Mouse (Mus musculus): ENCODE measurements around the gene Fezf2.

DNA sequence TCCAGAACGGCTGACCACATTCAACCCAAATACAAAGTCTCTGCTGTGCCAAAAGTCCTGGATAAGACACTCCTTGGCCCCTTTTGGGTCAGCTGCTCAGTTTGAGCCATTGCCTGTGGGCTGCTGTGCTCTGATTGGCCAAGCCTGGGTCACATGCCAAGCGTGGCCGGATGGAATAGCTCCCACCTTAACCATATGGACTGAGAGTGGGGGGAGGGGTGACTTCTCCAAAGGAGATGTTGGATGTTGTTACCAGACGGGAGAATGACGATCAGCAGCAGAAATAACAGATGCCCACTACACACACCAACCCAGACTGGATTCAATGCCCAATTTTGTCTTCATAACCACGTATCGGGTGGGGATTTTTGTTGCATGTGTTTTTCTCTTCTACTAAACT is 13.1 kb downstream of the Fezf2 start:
- no peak for TF ChIP-seq CTCF (IDR thresholded peaks at IDR 0.05; ENCODE audit: low read depth)
- no peak for TF ChIP-seq EP300 (IDR thresholded peaks at IDR 0.05; ENCODE audit: low read depth)
